Mouse (Mus musculus): ENCODE measurements around the gene Dcaf7.
"Not testable (repeated sequence)": the region's sequence is repeated elsewhere in the genome, so short reads cannot be mapped to it uniquely, and the experiment has no call there.

Gene Dcaf7

GRCm38 (mm10) chr11:106036548-106037417, at the start of gene Dcaf7:
Gene Dcaf7, plus strand, starts transcription at chr11:106036872.
- DNase-seq (ENCODE audit: low spot score in 2 of 2), result peak; percentile 97 to 99

- no peak for DNase-seq (ENCODE audit: low spot score in 2 of 2)
Observed at GRCm38 (mm10) chr11:105987446-105987845, 49.2 kb upstream of the Dcaf7 start.

- no peak for DNase-seq (ENCODE audit: low spot score in 2 of 2)
Observed at GRCm38 (mm10) chr11:105989446-105989845, 47.2 kb upstream of the Dcaf7 start.

- no peak for DNase-seq (ENCODE audit: low spot score in 2 of 2)
Observed at GRCm38 (mm10) chr11:105990231-105990630, 46.4 kb upstream of the Dcaf7 start.

- no peak for DNase-seq (ENCODE audit: low spot score in 2 of 2)
Observed at GRCm38 (mm10) chr11:105994375-105994774, 42.3 kb upstream of the Dcaf7 start, which contains the start of gene Ace3. Gene Ace3, plus strand, starts transcription at chr11:105994675.

GRCm38 (mm10) chr11:106000062-106000461, 36.6 kb upstream of the Dcaf7 start:
- no peak for DNase-seq (ENCODE audit: low spot score in 2 of 2)

- no peak for DNase-seq (ENCODE audit: low spot score in 2 of 2)
Observed at GRCm38 (mm10) chr11:106001718-106002117, 35.0 kb upstream of the Dcaf7 start.

- DNase-seq (ENCODE audit: low spot score in 2 of 2), result no peak
Observed at GRCm38 (mm10) chr11:106004576-106004975, 32.1 kb upstream of the Dcaf7 start.

GRCm38 (mm10) chr11:106005970-106006369, 30.7 kb upstream of the Dcaf7 start:
- DNase-seq (ENCODE audit: low spot score in 2 of 2), result no peak

GRCm38 (mm10) chr11:106007821-106008220, 28.9 kb upstream of the Dcaf7 start, which contains the start of gene Kcnh6:
Gene Kcnh6, plus strand, starts transcription at chr11:106008124.
- DNase-seq (ENCODE audit: low spot score in 2 of 2), result no peak

GRCm38 (mm10) chr11:106012711-106013110, 24.0 kb upstream of the Dcaf7 start:
- DNase-seq (ENCODE audit: low spot score in 2 of 2), result no peak

GRCm38 (mm10) chr11:106013556-106014225, 23.0 kb upstream of the Dcaf7 start:
- peak in 1 of 2 experiments; percentile 41 for DNase-seq (ENCODE audit: low spot score in 2 of 2)

GRCm38 (mm10) chr11:106016440-106016839, 20.2 kb upstream of the Dcaf7 start:
- DNase-seq (ENCODE audit: low spot score in 2 of 2), result no peak

GRCm38 (mm10) chr11:106020051-106020763, 16.5 kb upstream of the Dcaf7 start:
- DNase-seq (ENCODE audit: low spot score in 2 of 2), result no peak

- DNase-seq (ENCODE audit: low spot score in 2 of 2), result no peak
Observed at GRCm38 (mm10) chr11:106025774-106026173, 10.9 kb upstream of the Dcaf7 start.

- DNase-seq (ENCODE audit: low spot score in 2 of 2), result peak in 1 of 2 experiments; percentile 52
Observed at GRCm38 (mm10) chr11:106026465-106027151, 10.1 kb upstream of the Dcaf7 start.

GRCm38 (mm10) chr11:106027607-106028006, 9.1 kb upstream of the Dcaf7 start:
- DNase-seq (ENCODE audit: low spot score in 2 of 2), result no peak

GRCm38 (mm10) chr11:106032074-106032473, 4.6 kb upstream of the Dcaf7 start:
- not testable (repeated sequence) for DNase-seq (ENCODE audit: low spot score in 2 of 2)

GRCm38 (mm10) chr11:106033491-106033919, 3.2 kb upstream of the Dcaf7 start:
- no peak for DNase-seq (ENCODE audit: low spot score in 2 of 2)

GRCm38 (mm10) chr11:106034986-106035385, 1.7 kb upstream of the Dcaf7 start:
- DNase-seq (ENCODE audit: low spot score in 2 of 2), result no peak

GRCm38 (mm10) chr11:106037418-106037751, 713 bp downstream of the Dcaf7 start:
- peak; percentile 80 to 90 for DNase-seq (ENCODE audit: low spot score in 2 of 2)
